Mouse (Mus musculus) adrenal gland, postnatal 10 days (tissue): ENCODE results near the gene G430095P16Rik. TPM values are rescaled to one million over a fixed set of nuclear protein-coding genes. Genes with fewer than 3 reads are reported as not detected.

ENCODE experiments used
- DNase-seq: peaks from one replicate; pipeline ENCODE4 v3.0.0; 2021; ENCODE audit warnings: mixed read lengths
- total RNA-seq, 2 experiments: library from RNA; stranded (reverse); gene quantifications; 2 replicates each; pipeline ENCODE4 v1.2.3; 2021

Gene G430095P16Rik
- total RNA-seq, 2 experiments from 2014 or later = 0.51 to 0.88 TPM

DNA sequence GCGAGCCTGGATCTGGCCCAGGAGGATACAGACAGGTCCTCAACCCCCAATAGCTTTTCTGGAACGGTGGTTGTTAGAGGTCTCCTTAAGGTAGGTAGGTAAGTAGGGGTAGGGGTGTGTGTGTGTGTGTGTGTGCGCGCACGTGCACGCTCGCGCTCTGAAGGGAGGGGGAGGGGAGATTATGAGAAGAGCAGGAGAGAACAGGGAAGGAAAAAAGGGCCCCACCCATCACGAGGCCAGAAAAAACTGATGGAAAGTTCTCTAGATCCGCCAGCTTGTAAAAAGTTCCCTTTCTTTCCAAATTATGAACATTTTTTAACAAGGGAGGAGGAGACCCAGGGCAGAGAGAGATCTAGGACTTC, 20.2 kb downstream of the G430095P16Rik start:
- DNase-seq = no peak

DNA sequence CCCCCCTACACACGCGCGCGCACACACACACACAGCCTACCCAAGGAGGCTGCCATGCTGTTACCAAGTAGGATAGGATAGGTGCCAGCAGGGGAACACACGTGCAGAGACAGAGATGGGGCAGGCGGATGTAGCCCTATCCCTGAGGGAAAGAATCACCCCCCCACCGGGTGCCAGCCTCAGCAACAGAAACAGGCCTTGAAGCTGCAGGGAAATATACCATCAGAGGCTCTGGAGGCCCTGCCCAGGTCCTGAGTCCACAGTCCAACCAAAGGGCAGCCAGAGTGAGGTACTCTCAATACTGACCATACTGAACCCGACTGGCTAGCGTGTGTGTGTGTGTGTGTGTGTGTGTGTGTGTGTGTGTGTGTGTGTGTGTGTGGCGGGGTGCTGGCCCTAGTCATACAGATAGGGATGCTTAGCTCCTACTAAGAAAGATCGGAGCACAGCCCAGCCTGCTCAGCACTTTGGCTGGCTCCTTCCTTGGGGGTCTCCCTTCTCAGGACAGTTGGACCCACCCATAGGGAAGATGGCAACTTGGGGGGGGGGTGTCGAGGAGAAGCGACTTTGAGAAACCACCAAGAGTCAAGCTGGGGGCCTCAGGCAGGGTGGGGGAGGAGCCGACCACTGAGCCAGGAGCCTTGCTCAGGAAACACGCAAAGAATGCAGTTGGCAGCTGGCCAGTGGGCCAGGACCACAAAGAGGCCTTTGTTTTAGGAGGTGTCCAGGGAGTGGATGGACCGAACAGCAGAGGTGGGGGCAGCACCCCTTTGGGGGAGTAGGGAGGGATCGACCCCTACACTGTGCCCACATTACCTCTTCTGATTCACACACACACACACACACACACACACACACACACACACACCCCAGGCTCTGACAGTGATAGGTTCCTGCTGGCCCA, 21.0 kb downstream of the G430095P16Rik start:
- DNase-seq = peak; percentile 74

DNA sequence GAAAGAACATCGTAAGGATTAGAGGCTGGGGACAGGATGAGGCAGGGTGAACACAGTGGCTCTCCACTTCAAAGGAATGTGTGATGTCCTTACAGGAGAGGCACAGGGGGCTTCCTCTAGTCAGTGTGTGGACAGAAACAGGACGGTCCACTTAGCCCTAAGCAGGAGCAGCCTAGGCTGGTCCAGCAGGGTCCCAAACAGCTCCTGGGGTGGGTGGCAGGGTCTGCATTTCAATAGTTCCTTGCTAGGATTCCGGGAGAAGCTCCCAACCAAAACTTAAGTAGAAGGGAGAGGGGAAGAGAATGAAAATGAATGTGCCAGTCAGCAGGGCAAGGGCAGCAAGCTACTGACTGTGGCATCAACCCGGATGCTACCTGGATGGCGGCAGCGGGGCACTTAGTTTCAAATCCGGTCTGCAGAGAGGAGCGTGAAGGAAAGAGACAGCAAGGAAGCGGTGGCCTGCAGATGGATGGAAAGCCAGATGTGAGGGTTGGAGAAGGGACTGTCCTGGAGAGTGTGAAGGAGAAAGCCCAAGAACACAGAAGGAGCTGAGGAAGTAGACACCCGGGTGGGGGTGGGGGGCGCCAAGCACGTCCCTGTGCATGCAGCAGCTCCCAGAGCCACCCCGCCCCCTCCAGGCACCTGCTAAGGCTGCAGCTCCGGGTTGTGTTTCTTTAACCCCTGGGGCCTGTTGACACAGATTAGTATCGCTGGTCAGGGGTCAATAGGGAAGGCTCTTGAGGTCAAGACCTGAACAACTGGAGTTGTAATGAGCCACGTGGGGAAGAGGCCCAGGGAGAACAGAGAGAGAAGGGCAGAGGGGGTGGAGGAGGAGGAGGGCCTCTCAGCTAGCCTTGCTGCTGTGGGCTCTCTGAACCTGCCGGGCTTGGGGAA, 22.5 kb downstream of the G430095P16Rik start:
- DNase-seq = no peak

GRCm38 (mm10) chr8:84749519-84749918, 26.7 kb downstream of the G430095P16Rik start:
- DNase-seq = no peak

- DNase-seq = no peak
These were observed 30.2 kb downstream of the G430095P16Rik start for GRCm38 (mm10) chr8:84752734-84753582.

DNA sequence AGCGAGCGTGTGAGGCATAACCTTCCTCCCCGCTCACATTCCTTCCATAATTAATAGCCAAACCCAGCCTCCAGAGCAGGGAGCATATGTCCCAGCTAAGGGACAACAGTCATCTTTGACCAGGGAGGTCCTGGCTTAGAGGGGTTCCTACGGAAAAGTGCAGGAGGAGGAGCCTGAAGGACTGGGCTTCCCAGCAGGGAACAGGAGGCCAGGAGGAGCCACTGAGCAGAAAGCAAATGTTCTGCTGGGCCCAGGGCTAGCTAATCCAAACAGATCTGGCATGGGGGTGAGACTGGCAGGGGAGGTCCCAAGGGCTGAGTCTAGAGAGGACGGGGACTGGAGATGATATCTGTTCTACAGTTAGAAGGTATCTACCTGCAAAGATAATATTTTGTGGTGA, 34.7 kb downstream of the G430095P16Rik start:
- DNase-seq = no peak

- no peak for DNase-seq
These were observed 35.5 kb downstream of the G430095P16Rik start for GRCm38 (mm10) chr8:84758308-84758707.

DNA sequence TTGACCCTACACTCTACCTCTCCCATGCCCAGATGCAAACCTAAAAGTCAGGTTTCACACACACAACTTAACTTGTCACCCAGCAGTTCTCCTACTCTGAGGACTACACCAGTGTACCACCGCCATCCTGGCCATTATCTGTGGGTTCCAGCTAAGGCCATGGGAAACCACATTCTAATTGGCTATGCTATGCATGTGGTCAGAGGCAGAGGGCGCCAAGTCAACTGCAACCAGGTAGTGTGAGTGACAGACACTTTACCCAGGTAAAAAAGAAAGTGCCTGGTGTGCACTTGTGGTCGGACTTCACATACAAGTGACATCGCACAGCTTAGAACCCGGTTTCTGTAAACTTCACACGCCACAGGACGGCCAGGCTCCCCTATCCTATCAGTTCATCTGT, 36.3 kb downstream of the G430095P16Rik start:
- peak; percentile 39 for DNase-seq

DNA sequence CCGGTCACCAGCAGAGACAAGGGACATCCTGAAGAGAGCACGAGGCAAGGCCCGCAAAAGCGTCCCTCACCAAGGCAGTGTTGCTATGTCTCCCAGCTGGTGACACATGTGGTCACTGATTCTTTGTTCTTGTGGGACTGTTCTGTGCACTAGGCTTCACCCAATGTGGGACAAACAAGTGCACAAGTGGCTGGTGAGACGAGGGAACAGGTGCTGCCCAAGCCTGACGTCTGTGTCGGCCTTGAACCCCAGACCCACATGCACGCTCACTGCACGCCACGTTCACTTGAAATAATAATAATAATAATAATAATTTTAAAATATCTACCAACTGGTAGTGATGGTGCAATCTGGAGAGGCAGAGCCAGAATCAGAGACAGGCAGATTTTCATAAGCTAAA, 36.9 kb downstream of the G430095P16Rik start:
- no peak for DNase-seq

DNA sequence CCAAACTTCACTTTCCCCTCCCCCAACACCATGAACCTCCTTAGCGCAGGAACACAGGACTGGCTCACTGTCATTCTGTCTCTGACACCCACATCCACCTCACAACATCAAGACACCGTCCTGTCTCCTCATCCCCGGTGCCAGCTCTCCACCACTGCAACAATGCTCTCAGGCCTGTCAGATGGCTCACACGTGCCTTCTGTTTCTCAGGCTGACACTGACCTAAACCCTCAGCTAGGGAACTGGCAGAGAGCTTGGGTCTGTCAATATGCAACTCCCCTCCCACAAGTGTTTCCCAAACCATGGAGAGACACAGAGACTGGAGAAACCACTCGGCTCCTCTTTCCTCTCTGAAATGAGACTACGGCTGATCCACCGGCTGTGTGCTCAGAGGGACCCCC, 37.6 kb downstream of the G430095P16Rik start:
- DNase-seq = no peak

DNA sequence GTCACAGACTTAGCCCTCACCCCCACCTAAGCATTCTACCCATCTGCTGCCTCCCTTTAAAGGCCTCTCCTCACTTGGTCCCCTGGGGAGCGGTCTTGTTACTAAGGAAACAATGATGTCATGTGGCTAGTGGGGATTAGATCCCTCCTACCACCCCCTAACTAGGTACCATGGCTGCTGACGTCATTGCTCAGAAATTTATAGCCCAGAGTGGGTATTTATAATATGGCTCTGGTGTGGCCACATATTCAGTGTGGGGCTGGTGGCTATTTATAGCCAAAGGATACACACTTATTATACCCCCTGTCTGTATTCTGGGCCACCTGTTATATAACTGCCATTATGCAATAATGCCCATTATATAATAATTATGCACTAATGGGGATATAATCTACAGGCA, 38.1 kb downstream of the G430095P16Rik start:
- DNase-seq = no peak

DNA sequence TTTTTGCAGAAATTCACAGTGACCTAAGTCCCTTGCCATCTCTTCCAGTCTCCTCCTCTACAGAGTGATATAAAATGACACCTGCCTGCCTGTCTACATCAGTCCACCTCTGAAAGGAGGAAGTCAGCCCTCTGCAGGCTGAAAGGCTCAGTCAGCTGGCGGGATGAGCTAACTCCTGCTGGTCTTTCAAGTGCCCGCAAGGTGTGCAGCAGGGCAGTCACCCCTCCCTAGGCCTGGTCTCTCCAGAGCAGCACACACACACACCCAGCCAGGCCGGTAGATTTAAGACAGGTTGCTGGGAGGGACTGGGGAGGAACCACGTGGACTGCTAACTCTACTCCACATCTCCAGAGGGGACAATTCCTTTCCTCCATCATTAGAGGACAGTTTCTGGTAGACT, 41.3 kb downstream of the G430095P16Rik start:
- no peak for DNase-seq

DNA sequence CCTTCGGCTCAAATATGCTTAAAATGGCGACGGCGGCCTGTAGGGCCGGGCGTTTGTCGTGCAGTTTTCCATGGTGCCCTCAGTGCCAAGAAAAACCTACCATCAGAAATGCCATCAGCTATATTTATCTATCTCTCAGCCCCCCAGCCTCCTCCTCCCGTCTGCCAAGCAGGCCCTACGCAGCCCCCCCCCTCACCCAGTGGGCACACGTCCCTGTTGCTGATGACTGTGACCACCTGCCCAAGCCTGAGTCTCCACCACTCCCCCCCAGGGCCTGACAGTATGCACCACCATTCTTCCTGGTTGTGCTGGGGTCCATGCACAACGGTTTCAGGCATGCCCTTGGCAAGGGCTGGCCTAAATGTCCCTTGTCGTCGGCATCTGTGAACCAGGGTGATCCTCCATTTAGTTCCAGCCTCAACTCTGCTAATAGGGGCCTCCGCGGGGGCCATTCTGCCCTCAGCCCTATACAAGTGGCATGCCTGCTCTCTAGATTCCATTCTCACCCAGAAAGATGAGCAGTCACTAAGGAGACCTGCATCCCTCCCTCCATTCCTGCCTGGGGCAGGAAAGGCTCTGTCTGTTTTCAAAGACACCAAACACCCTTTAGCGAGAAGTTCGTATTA, 42.2 kb downstream of the G430095P16Rik start:
- no peak for DNase-seq

DNA sequence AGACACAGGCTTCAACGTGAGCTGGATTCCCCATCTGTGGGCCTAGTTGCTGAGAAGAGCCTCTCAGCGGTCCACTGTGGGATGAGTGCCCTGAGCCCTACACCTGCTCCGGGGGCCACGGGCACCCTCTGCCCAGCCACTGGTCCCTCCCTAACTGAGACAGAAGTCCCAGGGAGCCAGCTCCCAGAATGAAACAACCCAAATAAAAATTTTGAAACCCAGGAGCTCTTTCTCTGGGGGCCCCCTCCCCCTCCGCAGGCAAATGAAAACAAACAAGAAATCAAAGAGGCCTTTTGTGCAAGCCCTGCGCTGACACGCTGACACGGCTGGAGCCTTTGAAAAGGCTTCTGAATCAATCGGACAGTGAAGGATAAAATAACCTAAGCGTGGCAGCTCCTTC, 42.8 kb downstream of the G430095P16Rik start:
- no peak for DNase-seq

DNA sequence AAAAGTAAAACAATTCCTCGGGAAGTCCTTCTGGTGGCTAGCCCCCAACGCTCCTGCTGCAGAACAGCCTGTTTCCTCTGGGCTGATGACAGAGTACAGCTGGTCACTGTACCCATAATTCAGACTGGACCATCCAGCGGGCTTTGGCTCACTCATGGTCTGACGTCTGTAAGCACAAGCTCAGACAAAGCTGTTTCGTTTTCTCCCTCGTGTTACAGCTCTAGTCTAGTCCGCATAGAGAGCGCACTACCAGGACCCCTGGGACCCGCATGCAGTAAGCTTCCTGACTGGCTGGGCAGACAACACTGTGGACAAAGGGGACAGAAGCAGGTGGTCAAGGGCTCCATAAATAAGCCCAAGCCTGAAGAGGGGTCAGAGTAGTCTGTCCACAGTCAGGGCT, 43.6 kb downstream of the G430095P16Rik start:
- no peak for DNase-seq

DNA sequence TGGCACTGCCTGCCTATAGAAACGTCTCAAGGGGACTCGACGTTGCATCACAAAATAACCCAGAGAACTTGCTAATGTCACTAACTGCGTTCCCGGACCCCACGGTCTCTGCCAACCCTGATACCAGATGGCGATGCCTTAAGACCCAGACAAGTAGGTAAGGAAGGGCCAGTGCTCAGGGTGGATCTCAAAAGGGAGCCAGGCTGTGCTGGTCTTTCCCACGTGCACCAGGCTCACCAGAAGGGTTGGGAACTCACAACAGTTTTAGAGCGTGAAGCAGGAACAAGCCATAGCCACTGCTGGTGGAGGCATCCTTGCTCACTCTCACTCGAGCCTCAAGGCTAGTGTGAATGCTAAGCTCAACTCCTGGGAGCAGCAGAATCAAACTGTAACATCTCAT, 44.4 kb downstream of the G430095P16Rik start:
- DNase-seq = no peak

DNA sequence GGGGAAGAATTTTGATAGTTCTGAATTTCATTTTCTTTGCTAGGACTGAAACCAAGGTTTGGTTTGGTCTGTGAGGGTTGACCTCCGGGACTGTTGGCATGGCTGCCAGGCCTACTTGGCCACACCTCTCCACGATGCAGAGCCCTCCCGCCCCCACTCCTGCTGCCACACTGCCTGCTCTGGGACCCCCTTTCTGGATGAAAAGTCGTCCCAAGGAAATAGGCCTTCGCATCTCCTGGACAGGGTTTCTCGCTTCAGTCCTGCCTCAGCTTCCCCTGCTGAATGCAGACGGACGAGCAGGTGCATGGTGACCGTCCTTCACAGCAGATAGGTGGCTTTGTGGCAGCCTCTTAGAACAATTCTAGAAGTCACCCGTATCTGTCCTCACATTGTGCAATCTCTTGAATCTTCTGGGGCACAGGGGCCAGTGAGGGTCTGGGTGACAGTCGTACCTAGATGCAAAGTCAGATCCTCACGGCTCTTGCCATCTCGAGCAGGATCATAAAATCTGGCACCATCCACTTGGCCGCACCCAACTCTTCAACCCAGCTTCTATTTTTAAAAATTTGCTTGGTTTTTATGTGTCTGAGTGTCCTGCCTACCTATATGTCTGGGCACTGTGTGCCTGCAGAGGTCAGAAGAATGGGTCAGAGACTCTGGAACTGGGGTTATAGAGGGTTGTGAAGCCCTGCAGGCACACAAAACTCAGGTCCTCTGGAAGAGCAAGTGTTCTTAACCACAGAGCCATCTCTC, 45.7 kb downstream of the G430095P16Rik start:
- DNase-seq = no peak

- no peak for DNase-seq
These were observed 46.5 kb downstream of the G430095P16Rik start for GRCm38 (mm10) chr8:84769324-84769723.

- DNase-seq = no peak
These were observed 47.5 kb downstream of the G430095P16Rik start for GRCm38 (mm10) chr8:84770100-84770953.
